Mouse (Mus musculus) hindbrain, postnatal 0 days (tissue): ENCODE measurements around the gene Ptprs. TPM values are rescaled to one million over a fixed set of nuclear protein-coding genes. Genes with fewer than 3 reads are reported as not detected.

ENCODE experiments used
- ATAC-seq: fragments of 200-750 bp; cut with Nextera tagmentation; 2 replicates; pipeline ENCODE4 v1.8.0; 2017; ENCODE audit warnings: mild to moderate bottlenecking, moderate TSS enrichment, moderate library complexity
- DNase-seq: peaks from one replicate; pipeline ENCODE4 v3.0.0-alpha.2; 2015; ENCODE audit warnings: low spot score
- H3K27ac ChIP-seq: fragments of 300-500 bp; sonication (generic); 2 replicates; pipeline ENCODE4 v1.5.1; 2014; ENCODE audit warnings: mild to moderate bottlenecking
- H3K27me3 ChIP-seq: fragments of 300-500 bp; sonication (generic); 2 replicates; pipeline ENCODE4 v1.6.1; 2014; ENCODE audit warnings: low read length, mixed read lengths; ENCODE audit not compliant: insufficient read depth
- H3K36me3 ChIP-seq: fragments of 300-500 bp; sonication (generic); 2 replicates; pipeline ENCODE4 v1.6.1; 2014; ENCODE audit warnings: low read length, mixed read lengths; ENCODE audit not compliant: insufficient read depth
- H3K4me1 ChIP-seq: fragments of 300-500 bp; sonication (generic); 2 replicates; pipeline ENCODE4 v1.6.1; 2014; ENCODE audit warnings: antibody characterized with exemption, low read length, mixed read lengths; ENCODE audit not compliant: insufficient read depth
- H3K4me2 ChIP-seq: fragments of 300-500 bp; sonication (generic); 2 replicates; pipeline ENCODE4 v1.6.1; 2014; ENCODE audit warnings: low read depth, mild to moderate bottlenecking, low read length, moderate library complexity, mixed read lengths
- H3K4me3 ChIP-seq: fragments of 300-500 bp; sonication (generic); 2 replicates; pipeline ENCODE4 v1.5.1; 2014; ENCODE audit warnings: low read length
- H3K9ac ChIP-seq: fragments of 300-500 bp; sonication (generic); replicated peaks from 2 replicates; pipeline ENCODE4 v1.6.1; 2014; ENCODE audit warnings: mild to moderate bottlenecking, low read length, moderate library complexity, mixed read lengths
- H3K9me3 ChIP-seq: fragments of 300-500 bp; sonication (generic); 2 replicates; pipeline ENCODE4 v1.6.1; 2016; ENCODE audit warnings: low read length, mixed read lengths
- CTCF ChIP-seq: IDR thresholded peaks from 2 replicates; pipeline ENCODE4 v1.5.1; 2016; ENCODE audit warnings: antibody characterized with exemption, control low read depth, low read depth
- WGBS: fragments of 180-500 bp; shearing (Covaris S2); extraction: QIAGEN DNeasy Blood & Tissue Kit; methylation state at CpG from one replicate; pipeline ENCODE4 v1.1.7; 2014; 5-methylcytosine and 5-hydroxymethylcytosine counted together
- polyA plus RNA-seq: library from polyadenylated mRNA; unstranded; fragments of >200 nt; fragmentation: Nextera tagmentation; extraction: Ambion mirVana; gene quantifications from 2 replicates; pipeline ENCODE4 v1.2.1, GENCODE M21; 2015
- total RNA-seq: library from RNA; depleted of rRNA; stranded (reverse); fragments of >200 nt; gene quantifications from 2 replicates; pipeline ENCODE4 v1.2.3, GENCODE M21; 2014

Gene Ptprs
- total and polyA plus RNA-seq, 2 experiments from 2014 or later: 198 to 913 TPM

- Histone ChIP-seq H3K4me1 (peaks cover 36% of the 10 kb centered on the region), H3K4me3 (no peak overlapping the region), H3K9me3 (no peaks in the 10 kb centered on the region), H3K27ac (0 out of 2 replicates have a peak overlapping the region, but pooled peaks have one; percentile 76), H3K36me3 (no peaks in the 10 kb centered on the region), H3K27me3 (no peaks in the 10 kb centered on the region), H3K4me2 (peak overlapping the region; percentile 81; the same call in 1 of the 2 replicates), H3K9ac (no peak overlapping the region; the same call in 1 of the 2 replicates)
- WGBS: 50% methylated on average over 1 of the region's 1 CpGs
- DNase-seq (no peak), ATAC-seq (no peak)
- no peak for TF ChIP-seq CTCF
These were observed 12.8 kb downstream of the Ptprs start for GRCm38 (mm10) chr17:56463500-56463899.

- Histone ChIP-seq H3K27me3 (no peaks in the 10 kb centered on the region), H3K27ac (peak overlapping the region; percentile 76; the same call in 1 of the 2 replicates), H3K9ac (peak overlapping the region; percentile 52), H3K4me3 (peak overlapping the region; percentile 46), H3K9me3 (no peaks in the 10 kb centered on the region), H3K4me1 (peaks cover 33% of the 10 kb centered on the region), H3K4me2 (peak overlapping the region; percentile 81), H3K36me3 (peaks cover 3% of the 10 kb centered on the region; the same call in 1 of the 2 replicates)
- ATAC-seq: no peak
- 3% methylated on average over 17 of the region's 17 CpGs for WGBS
- peak; percentile 32 for TF ChIP-seq CTCF
- DNase-seq: no peak
These were observed 13.3 kb downstream of the Ptprs start for GRCm38 (mm10) chr17:56462835-56463455.

GRCm38 (mm10) chr17:56461771-56462743 is 14.2 kb downstream of the Ptprs start:
- peak overlapping the region; percentile 46 for H3K4me3 ChIP-seq
- WGBS: under 1% methylated on average over 75 of the region's 77 CpGs
- peaks cover 5% of the 10 kb centered on the region; the same call in 1 of the 2 replicates for H3K36me3 ChIP-seq
- H3K27ac ChIP-seq: peak overlapping the region; percentile 76
- no peaks in the 10 kb centered on the region for H3K9me3 ChIP-seq
- no peaks in the 10 kb centered on the region for H3K27me3 ChIP-seq
- no peak for TF ChIP-seq CTCF
- H3K9ac ChIP-seq: peak overlapping the region; percentile 52
- DNase-seq (peak; percentile 98), ATAC-seq (peak; percentile 94)
- H3K4me1 ChIP-seq: peaks cover 27% of the 10 kb centered on the region
- H3K4me2 ChIP-seq: peak overlapping the region; percentile 81

GRCm38 (mm10) chr17:56460876-56461275 is 15.4 kb downstream of the Ptprs start:
- Histone ChIP-seq H3K4me1 (peaks cover 24% of the 10 kb centered on the region), H3K4me2 (peak overlapping the region; percentile 81), H3K27ac (no peak overlapping the region; the same call in 1 of the 2 replicates), H3K9ac (peak overlapping the region; percentile 47), H3K27me3 (no peaks in the 10 kb centered on the region), H3K9me3 (no peaks in the 10 kb centered on the region), H3K4me3 (peak overlapping the region; percentile 46), H3K36me3 (peaks cover 17% of the 10 kb centered on the region; the same call in 1 of the 2 replicates)
- ATAC-seq (no peak), DNase-seq (no peak)
- no peak for TF ChIP-seq CTCF
- 20% methylated on average over 6 of the region's 6 CpGs for WGBS

- H3K4me3 ChIP-seq: no peak overlapping the region
- peak; percentile 58 for TF ChIP-seq CTCF
- H3K4me2 ChIP-seq: no peak overlapping the region
- H3K9me3 ChIP-seq: no peaks in the 10 kb centered on the region
- H3K36me3 ChIP-seq: peaks cover 50% of the 10 kb centered on the region
- H3K27me3 ChIP-seq: no peaks in the 10 kb centered on the region
- ATAC-seq (no peak), DNase-seq (no peak)
- H3K4me1 ChIP-seq: peaks cover 12% of the 10 kb centered on the region
- H3K27ac ChIP-seq: no peak overlapping the region
- H3K9ac ChIP-seq: no peak overlapping the region
- 93% methylated on average over 1 of the region's 1 CpGs for WGBS
These were observed 18.8 kb downstream of the Ptprs start for GRCm38 (mm10) chr17:56457442-56457841.

- no peak overlapping the region for H3K27ac ChIP-seq
- whole genome bisulfite sequencing: 44% methylated on average over 5 of the region's 5 CpGs
- DNase-seq: no peak
- H3K27me3 ChIP-seq: no peaks in the 10 kb centered on the region
- ATAC-seq: no peak
- H3K9ac ChIP-seq: no peak overlapping the region
- H3K9me3 ChIP-seq: no peaks in the 10 kb centered on the region
- peaks cover 8% of the 10 kb centered on the region; the same call in 1 of the 2 replicates for H3K4me1 ChIP-seq
- H3K36me3 ChIP-seq: peaks cover 60% of the 10 kb centered on the region
- TF ChIP-seq CTCF: no peak
- H3K4me2 ChIP-seq: no peak overlapping the region
- H3K4me3 ChIP-seq: no peak overlapping the region
These were observed 19.9 kb downstream of the Ptprs start for GRCm38 (mm10) chr17:56456353-56456752.
